Mouse (Mus musculus) heart, embryonic 16.5 days (tissue): ENCODE measurements around the gene Epb41l5. TPM values are rescaled to one million over a fixed set of nuclear protein-coding genes. Genes with fewer than 3 reads are reported as not detected.

ENCODE experiments used
- ATAC-seq: fragments of 200-750 bp; cut with Nextera tagmentation; replicated peaks from 2 replicates; pipeline ENCODE4 v1.8.0; 2017; ENCODE audit warnings: moderate number of reproducible peaks; ENCODE audit not compliant: insufficient read depth, low FRiP score; ENCODE audit errors: extremely low read depth
- H3K27ac ChIP-seq: fragments of 300-500 bp; sonication (generic); 2 replicates; pipeline ENCODE4 v1.5.1; 2014; ENCODE audit warnings: mild to moderate bottlenecking, low read length, control low read depth, moderate library complexity
- H3K27me3 ChIP-seq: fragments of 300-500 bp; sonication (generic); 2 replicates; pipeline ENCODE4 v1.6.1; 2014; ENCODE audit warnings: low read length, mixed read lengths; ENCODE audit not compliant: control insufficient read depth, insufficient read depth
- H3K36me3 ChIP-seq: fragments of 300-500 bp; sonication (generic); 2 replicates; pipeline ENCODE4 v1.6.1; 2014; ENCODE audit not compliant: control insufficient read depth, insufficient read depth
- H3K4me1 ChIP-seq: fragments of 300-500 bp; sonication (generic); 2 replicates; pipeline ENCODE4 v1.6.1; 2014; ENCODE audit warnings: low read length, mixed read lengths; ENCODE audit not compliant: control insufficient read depth, insufficient read depth
- H3K4me2 ChIP-seq: fragments of 300-500 bp; sonication (generic); 2 replicates; pipeline ENCODE4 v1.6.1; 2014; ENCODE audit warnings: low read depth, mild to moderate bottlenecking, control low read depth, low read length
- H3K4me3 ChIP-seq: fragments of 300-500 bp; sonication (generic); 2 replicates; pipeline ENCODE4 v1.5.1; 2014; ENCODE audit warnings: mild to moderate bottlenecking, control low read depth, low read length
- H3K9ac ChIP-seq: fragments of 300-500 bp; sonication (generic); 2 replicates; pipeline ENCODE4 v1.6.1; 2014; ENCODE audit warnings: low read length, control low read depth
- H3K9me3 ChIP-seq: fragments of 300-500 bp; sonication (generic); replicated peaks from 2 replicates; pipeline ENCODE4 v1.6.1; 2016; ENCODE audit warnings: low read length; ENCODE audit not compliant: control insufficient read depth
- WGBS: fragments of 180-500 bp; shearing (Covaris S2); extraction: QIAGEN DNeasy Blood & Tissue Kit; methylation state at CpG from one replicate; pipeline ENCODE4 v1.1.7; 2014; 5-methylcytosine and 5-hydroxymethylcytosine counted together
- polyA plus RNA-seq: library from polyadenylated mRNA; unstranded; fragments of >200 nt; fragmentation: Nextera tagmentation; extraction: Ambion mirVana; gene quantifications from 2 replicates; pipeline ENCODE4 v1.2.1, GENCODE M21; 2015

The Epb41l5 gene
- polyA plus RNA-seq, 1 experiment from 2014 or later = 12.7 TPM

DNA sequence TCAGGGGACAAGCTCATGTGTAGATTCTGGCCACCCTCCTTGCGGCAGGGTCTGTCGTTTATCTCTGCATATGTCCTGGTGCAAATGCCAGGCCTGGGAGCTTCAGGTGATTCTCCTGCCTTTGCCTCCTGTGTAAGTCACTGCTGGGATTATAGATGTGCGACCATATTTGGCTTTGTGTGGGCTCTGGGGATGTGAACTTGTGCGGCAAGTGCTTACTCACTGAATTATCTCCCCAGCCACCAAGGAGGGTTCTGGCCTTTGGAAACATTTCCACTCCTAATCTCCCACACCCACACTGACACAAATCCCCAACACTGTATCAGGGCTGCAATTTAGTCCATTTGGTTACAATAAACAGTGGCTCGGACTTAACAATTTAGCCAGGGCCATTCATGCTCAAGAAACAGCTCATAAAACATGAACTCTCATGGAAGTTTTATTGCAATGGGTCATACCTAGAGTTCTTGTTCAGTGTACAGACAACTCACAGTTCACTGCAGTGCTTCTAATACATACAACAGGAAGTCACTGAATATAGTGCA, 104.1 kb downstream of the Epb41l5 start:
- Histone ChIP-seq H3K27ac (no peak overlapping the region), H3K27me3 (no peaks in the 10 kb centered on the region), H3K4me2 (no peak overlapping the region), H3K4me1 (peaks cover 8% of the 10 kb centered on the region; the same call in 1 of the 2 replicates), H3K9me3 (no peaks in the 10 kb centered on the region), H3K36me3 (0 out of 2 replicates have a peak, but pooled peaks cover 2% of the 10 kb centered on the region), H3K9ac (no peak overlapping the region), H3K4me3 (no peak overlapping the region)
- WGBS = 57% methylated on average over 5 of the region's 5 CpGs
- no peak for ATAC-seq

DNA sequence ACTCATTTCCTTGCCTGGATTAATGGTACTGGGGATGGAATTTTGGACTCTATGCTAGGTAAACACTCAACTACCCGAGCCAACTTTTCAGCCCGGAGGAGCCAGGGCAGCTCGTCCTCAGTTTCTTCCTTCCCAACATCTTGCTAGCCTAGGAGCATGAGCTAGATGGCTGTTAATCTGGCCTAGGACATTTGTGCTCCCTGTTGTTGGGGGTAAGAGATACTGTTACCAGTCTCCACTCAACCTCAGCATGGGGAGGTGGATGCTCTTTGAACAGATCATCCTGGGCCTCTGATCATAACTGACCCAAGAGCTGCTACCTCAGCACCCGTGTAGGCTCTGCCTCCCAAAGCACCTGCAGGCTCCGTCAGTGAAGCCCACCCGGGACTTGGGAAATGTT, 105.5 kb downstream of the Epb41l5 start:
- 80% methylated on average over 6 of the region's 6 CpGs for WGBS
- 0 out of 2 replicates have a peak, but pooled peaks cover 2% of the 10 kb centered on the region for H3K36me3 ChIP-seq
- peaks cover 8% of the 10 kb centered on the region; the same call in 1 of the 2 replicates for H3K4me1 ChIP-seq
- H3K9me3 ChIP-seq = no peaks in the 10 kb centered on the region
- no peaks in the 10 kb centered on the region for H3K27me3 ChIP-seq
- H3K27ac ChIP-seq = no peak overlapping the region
- H3K4me3 ChIP-seq = no peak overlapping the region
- no peak overlapping the region for H3K4me2 ChIP-seq
- ATAC-seq = no peak
- no peak overlapping the region for H3K9ac ChIP-seq

DNA sequence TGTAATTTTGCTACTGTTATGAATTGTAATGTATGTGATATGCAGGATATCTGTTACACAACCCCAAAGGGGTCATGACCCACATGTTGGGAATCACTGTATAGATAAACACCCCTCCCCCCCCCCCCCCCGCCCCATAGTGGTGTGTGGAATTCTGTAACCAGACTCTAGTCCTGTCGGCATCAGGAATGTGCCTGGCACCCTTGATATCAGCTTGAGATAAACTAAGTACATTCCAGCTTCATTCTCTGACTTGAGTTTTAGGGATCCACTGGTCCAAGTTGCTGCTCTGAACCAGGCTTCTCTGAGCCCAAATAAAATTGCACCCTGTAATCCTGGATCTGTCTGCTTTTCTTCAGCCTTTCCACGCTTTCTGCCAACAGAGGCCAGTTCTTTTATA, 107.2 kb downstream of the Epb41l5 start:
- H3K27ac ChIP-seq = no peak overlapping the region
- ATAC-seq = no peak

DNA sequence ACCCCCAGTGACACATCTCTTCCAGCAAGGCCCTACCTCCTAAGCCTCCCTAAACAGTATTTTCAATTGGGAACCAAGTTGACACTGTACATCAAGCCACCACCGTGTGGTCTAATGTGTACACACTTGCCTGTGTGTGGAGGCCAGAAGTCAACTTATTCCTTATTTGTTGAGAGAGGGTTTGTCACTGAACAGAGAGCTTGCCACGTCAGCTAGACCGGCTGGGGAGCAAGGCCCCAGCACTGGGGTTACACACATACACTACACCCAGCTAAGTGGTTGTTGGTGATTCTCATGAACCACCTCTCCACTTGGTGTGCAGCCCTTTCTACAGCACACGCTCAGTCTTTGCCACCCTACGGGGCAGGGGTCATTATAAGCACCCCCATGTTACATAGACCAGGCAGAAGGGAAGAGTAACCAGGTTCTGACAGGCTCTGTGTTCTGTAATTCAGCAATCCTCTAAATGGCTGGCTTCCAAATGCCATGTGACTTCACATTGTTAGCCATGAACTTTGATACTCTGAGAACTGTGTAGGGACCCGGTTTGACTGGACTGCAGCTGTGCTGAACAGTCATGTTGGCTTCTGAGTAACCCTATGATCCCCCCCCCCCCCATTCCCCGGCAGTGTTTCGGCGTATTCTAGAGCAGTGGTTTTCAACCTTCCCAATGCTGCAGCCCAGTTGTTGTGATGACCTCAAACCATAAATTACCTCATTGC, 107.8 kb downstream of the Epb41l5 start:
- 57% methylated on average over 9 of the region's 9 CpGs for WGBS
- no peak overlapping the region for H3K4me3 ChIP-seq
- peaks cover 12% of the 10 kb centered on the region for H3K4me1 ChIP-seq
- H3K4me2 ChIP-seq = no peak overlapping the region
- no peaks in the 10 kb centered on the region for H3K36me3 ChIP-seq
- no peak overlapping the region for H3K27ac ChIP-seq
- no peaks in the 10 kb centered on the region for H3K27me3 ChIP-seq
- ATAC-seq = no peak; the same call in 1 of the 2 replicates
- H3K9me3 ChIP-seq = no peaks in the 10 kb centered on the region
- no peak overlapping the region for H3K9ac ChIP-seq

More for the DNA sequence above, 107.2 kb downstream of the Epb41l5 start:
- Histone ChIP-seq H3K36me3 (no peaks in the 10 kb centered on the region), H3K9ac (no peak overlapping the region), H3K4me2 (no peak overlapping the region), H3K4me3 (no peak overlapping the region), H3K27me3 (no peaks in the 10 kb centered on the region), H3K4me1 (peaks cover 8% of the 10 kb centered on the region; the same call in 1 of the 2 replicates), H3K9me3 (no peaks in the 10 kb centered on the region)
- WGBS = 42% methylated on average over 2 of the region's 3 CpGs

DNA sequence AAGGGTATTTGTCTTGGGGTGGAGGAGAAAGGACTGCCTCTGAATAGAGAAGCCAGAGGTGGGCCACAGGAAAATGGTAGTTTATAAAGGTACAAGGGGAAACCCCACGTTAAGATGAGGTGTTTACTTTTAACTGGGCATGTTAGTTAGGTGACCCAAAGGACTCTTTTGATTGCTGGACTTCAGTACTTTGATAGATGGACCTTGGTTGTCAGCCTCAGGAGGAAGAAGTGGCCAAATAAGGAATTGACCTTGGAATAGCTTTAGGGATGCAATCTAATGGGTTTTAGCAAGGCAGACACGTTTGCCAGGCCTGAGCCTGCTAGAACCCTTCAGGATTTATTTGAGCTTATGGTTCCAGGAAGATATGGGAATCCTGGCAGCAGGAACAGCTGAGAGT, 109.5 kb downstream of the Epb41l5 start:
- Histone ChIP-seq H3K27me3 (no peaks in the 10 kb centered on the region), H3K4me1 (peaks cover 14% of the 10 kb centered on the region), H3K27ac (no peak overlapping the region), H3K9ac (no peak overlapping the region), H3K9me3 (no peaks in the 10 kb centered on the region), H3K4me3 (no peak overlapping the region), H3K4me2 (no peak overlapping the region), H3K36me3 (no peaks in the 10 kb centered on the region)
- ATAC-seq = no peak
- WGBS = 54% methylated on average over 2 of the region's 2 CpGs

DNA sequence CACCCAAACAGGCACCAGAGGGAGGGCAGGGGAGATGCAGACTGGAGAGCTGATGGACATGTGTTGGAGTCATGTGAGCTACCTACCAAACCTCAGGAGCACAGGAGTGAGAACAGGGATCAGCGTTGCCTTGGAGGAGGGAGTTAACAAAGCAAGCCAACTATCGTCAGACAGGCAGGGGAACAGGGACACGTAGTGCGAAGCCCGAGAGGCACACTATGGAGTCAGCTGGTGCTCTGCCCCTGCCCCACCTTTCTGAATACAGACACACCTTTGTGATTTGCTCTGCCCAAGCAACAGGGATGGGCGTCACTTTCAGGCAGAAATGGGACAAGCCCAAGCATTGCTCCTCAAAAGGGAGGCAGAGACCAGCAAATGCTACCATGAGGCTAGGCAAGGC, 111.1 kb downstream of the Epb41l5 start:
- Histone ChIP-seq H3K36me3 (no peaks in the 10 kb centered on the region), H3K9ac (no peak overlapping the region), H3K9me3 (no peaks in the 10 kb centered on the region), H3K4me2 (no peak overlapping the region), H3K27me3 (no peaks in the 10 kb centered on the region), H3K4me3 (no peak overlapping the region), H3K27ac (no peak overlapping the region), H3K4me1 (peaks cover 14% of the 10 kb centered on the region)
- 83% methylated on average over 6 of the region's 6 CpGs for WGBS
- no peak for ATAC-seq

DNA sequence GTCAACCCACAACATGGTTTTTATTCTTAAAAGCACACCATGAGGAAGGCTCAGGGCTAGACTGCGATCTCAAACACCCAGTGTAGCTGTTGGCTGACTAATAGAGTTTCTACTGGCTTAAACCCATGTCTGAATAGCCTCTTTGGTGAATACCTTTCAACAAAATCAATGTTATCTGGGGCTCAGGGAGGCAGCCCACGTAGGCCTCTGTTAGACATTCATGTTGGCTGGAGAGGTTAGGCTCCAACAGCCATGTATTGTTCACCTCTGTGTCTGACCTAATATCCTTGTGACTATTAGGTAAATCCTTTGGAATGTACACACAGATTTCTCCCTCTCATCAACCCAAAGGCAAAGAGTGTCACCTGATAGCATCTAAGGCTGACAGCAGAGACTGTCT, 112.7 kb downstream of the Epb41l5 start:
- WGBS = 43% methylated on average over 2 of the region's 2 CpGs
- Histone ChIP-seq H3K27me3 (no peaks in the 10 kb centered on the region), H3K9ac (no peak overlapping the region), H3K4me2 (no peak overlapping the region), H3K9me3 (no peaks in the 10 kb centered on the region), H3K4me1 (peaks cover 8% of the 10 kb centered on the region), H3K36me3 (no peaks in the 10 kb centered on the region), H3K27ac (peak overlapping the region; percentile 75), H3K4me3 (no peak overlapping the region)
- ATAC-seq = peak; percentile 56

DNA sequence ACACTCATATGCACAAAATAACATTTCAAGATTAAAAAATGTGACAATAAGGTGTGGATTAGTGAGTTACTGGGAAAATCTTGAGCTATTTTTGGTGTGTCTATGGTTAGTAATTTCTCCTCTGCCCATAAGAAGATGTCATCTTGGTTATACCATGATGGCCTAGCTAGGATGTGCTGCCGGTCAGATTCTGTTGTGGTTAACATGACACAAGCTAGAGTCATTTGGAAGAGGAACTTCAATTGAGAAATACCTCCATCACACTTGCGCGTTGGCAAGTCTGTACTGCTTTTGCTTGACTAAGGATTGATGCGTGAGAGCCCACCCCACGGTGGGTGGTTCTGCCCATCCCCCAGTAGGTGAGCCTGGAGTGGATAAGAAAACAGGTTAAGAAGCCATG, 114.5 kb downstream of the Epb41l5 start:
- Histone ChIP-seq H3K4me1 (peaks cover 6% of the 10 kb centered on the region), H3K4me3 (no peak overlapping the region), H3K36me3 (peaks cover 2% of the 10 kb centered on the region; the same call in 1 of the 2 replicates), H3K27me3 (no peaks in the 10 kb centered on the region), H3K9ac (no peak overlapping the region), H3K27ac (no peak overlapping the region), H3K4me2 (no peak overlapping the region), H3K9me3 (no peaks in the 10 kb centered on the region)
- 88% methylated on average over 5 of the region's 5 CpGs for WGBS
- no peak for ATAC-seq

DNA sequence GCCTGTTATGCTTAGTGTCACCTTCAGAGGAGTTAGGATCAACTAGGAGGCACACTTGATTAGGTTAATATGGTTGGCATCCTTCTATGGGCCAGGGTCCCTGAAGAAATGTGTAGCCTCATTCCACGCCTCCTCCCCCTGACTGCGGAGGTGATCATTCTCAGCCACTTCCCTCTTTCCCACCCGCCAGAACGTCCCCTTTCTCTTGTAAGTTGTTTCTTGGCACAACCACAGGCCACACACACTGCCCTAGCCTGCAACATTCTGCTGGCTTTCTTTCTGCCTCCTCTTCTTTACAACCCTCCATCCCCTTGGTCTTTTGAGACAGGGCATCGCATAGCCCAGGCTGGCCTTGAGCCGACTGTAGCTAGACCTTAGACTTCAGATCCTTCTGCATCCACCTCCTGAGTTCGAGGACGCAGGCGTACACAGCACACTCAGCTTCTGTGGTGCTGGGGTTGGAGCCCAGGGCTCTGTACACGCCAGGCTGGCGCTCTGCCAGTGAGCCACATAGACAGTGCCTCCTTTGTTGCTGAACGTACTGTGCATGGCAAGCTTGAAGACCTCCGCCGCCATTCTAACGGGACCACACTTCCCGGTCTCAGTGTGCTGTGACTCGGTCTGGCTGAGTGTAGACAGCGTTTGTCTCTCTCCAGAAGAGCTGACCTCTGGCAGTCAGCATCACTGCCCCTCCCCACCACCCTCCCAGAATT, 115.6 kb downstream of the Epb41l5 start:
- 81% methylated on average over 18 of the region's 18 CpGs for WGBS
- peaks cover 6% of the 10 kb centered on the region for H3K4me1 ChIP-seq
- no peak overlapping the region for H3K9ac ChIP-seq
- no peak overlapping the region for H3K4me3 ChIP-seq
- H3K27me3 ChIP-seq = no peaks in the 10 kb centered on the region
- no peak overlapping the region for H3K27ac ChIP-seq
- peaks cover 5% of the 10 kb centered on the region for H3K9me3 ChIP-seq
- H3K36me3 ChIP-seq = peaks cover 13% of the 10 kb centered on the region
- no peak overlapping the region for H3K4me2 ChIP-seq
- no peak for ATAC-seq
